Mouse (Mus musculus): Measurements from ENCODE around the gene Asb10.

DNA sequence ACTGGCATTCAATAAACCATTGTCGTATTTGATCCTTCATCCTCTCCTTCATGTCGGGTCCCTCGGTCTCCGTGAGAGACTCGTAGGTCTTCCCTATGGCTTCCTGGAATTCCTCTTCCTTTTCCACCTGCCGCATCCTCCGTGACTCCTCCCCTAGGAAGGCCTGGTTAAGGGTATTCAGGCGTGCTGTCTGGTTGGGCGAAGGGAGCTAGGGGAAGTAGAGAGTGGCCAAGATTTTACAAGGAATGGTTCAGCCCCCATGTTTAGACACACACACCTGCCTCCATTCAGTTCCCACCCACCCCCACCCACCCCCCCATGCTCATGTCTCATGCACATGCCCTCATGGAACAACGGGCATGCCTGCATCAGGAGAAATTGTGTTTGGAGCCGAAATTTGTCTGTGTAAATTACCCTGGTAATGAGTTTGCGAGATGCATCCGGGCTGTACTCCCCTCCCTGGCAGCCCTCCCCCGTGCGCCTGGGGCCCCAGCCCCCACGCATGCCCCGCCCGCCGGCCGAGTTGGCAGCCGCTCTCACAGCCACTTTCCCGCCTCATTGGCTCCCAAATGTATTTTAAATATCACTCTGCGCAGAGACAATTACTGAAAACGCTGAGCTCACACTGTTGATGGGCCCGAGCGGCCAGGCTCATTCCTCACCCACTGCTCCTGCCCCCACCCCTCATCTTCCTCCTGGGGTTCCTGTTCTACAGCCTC is 10.0 kb upstream of the Asb10 start:
- TF ChIP-seq GATA2 (IDR thresholded peaks at IDR 0.05; ENCODE audit: borderline replicate concordance, low read depth, low read length) (no peak), CTCF (IDR thresholded peaks at IDR 0.05; ENCODE audit: low read depth, low read length) (no peak)
